Mouse (Mus musculus): ENCODE data around the gene Prr14. TPM values are rescaled to one million over a fixed set of nuclear protein-coding genes. Genes with fewer than 3 reads are reported as not detected.
"Not testable (repeated sequence)": the region's sequence is repeated elsewhere in the genome, so short reads cannot be mapped to it uniquely, and the experiment has no call there.

Prr14 gene
- 41.8 and 44.3 TPM in 2 replicates for polyA plus RNA-seq (2014; fragmentation: Nextera tagmentation; extraction: Ambion mirVana)

GRCm38 (mm10) chr7:127459311-127459710, at the start of gene Prr14:
Prr14 (plus strand) TSS chr7:127459611.
- H3K4me2 ChIP-seq (ENCODE audit: low read length); H3K27ac ChIP-seq (replicated peaks; ENCODE audit: low read depth, low read length); H3K9ac ChIP-seq (replicated peaks; ENCODE audit: low read length); ATAC-seq (ENCODE audit: low FRiP score, low TSS enrichment); H3K27me3 ChIP-seq (ENCODE audit: control insufficient read depth, insufficient read depth, low read length); DNase-seq; H3K9me3 ChIP-seq (ENCODE audit: control insufficient read depth, low read length); H3K4me1 ChIP-seq (ENCODE audit: control insufficient read depth, insufficient read depth, low read length); H3K4me3 ChIP-seq (replicated peaks; ENCODE audit: low read depth, low read length): not testable (repeated sequence)
- 98% methylated on average over 7 of the region's 8 CpGs for WGBS
- peaks cover 41% of the 10 kb centered on the region for H3K36me3 ChIP-seq (ENCODE audit: control insufficient read depth, insufficient read depth, low read length)

- Histone ChIP-seq H3K27me3 (ENCODE audit: control insufficient read depth, insufficient read depth, low read length) (no peaks in the 10 kb centered on the region), H3K27ac (replicated peaks; ENCODE audit: low read depth, low read length) (no peak overlapping the region), H3K36me3 (ENCODE audit: control insufficient read depth, insufficient read depth, low read length) (no peaks in the 10 kb centered on the region), H3K4me1 (ENCODE audit: control insufficient read depth, insufficient read depth, low read length) (no peaks in the 10 kb centered on the region), H3K9me3 (ENCODE audit: control insufficient read depth, low read length) (no peaks in the 10 kb centered on the region), H3K9ac (replicated peaks; ENCODE audit: low read length) (no peak overlapping the region), H3K4me3 (replicated peaks; ENCODE audit: low read depth, low read length) (no peak overlapping the region), H3K4me2 (ENCODE audit: low read length) (no peak overlapping the region)
- WGBS = 81% methylated on average over 2 of the region's 2 CpGs
- no peak for DNase-seq
- ATAC-seq (ENCODE audit: low FRiP score, low TSS enrichment) = no peak
These were observed 48.0 kb upstream of the Prr14 start for GRCm38 (mm10) chr7:127411418-127411817.

DNA sequence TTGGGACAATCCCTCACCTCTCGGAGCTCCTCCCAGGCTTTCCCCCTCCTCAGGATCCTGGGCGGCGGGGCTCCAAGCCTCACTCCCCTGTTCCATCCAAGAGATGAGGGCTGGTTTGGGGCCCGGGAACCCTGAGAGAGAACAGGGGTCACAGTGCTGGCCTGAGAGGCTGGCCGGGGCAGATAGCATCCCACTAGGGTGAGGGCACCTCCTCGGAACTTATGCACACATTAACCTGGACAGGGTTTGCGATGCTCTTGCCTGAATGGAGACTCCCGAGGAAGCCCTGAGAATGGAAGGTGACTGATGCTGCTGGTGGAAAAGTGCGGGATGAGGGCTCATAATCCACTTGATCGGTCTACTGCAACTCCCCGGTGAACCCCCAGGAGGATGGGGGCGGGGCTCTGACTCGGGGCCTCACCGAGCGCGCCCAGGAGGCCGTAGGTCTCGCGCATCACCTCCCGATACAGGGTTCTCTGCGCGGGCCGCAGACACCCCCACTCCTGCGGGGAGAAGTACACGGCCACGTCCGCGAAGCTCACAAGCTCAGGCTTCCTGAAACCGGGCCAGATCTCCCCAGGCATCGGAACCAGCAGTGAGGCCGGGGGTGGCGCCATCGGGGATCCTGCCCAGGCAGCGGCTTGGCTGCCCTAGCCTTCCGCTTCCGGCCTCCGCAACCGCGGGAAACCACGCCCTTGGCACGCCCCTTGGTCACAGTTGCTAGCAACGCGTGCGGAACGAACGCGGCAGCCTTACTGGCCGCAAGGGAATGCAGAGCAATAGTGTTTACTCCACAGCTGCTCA, 37.8 kb upstream of the Prr14 start, which contains the start of gene Zfp688:
Gene Zfp688 (minus strand): TSS at position 681 of the 804 bp plus-strand sequence.
- peaks cover 6% of the 10 kb centered on the region for H3K4me1 ChIP-seq (ENCODE audit: control insufficient read depth, insufficient read depth, low read length)
- H3K4me2 ChIP-seq (ENCODE audit: low read length) = peak within 1 kb of the TSS; percentile 90
- DNase-seq (peak; percentile 95), ATAC-seq (ENCODE audit: low FRiP score, low TSS enrichment) (peak; percentile 89)
- peak within 1 kb of the TSS; percentile 83 for H3K4me3 ChIP-seq (replicated peaks; ENCODE audit: low read depth, low read length)
- no peaks in the 10 kb centered on the region for H3K9me3 ChIP-seq (ENCODE audit: control insufficient read depth, low read length)
- under 1% methylated on average over 48 of the region's 48 CpGs for WGBS
- H3K27me3 ChIP-seq (ENCODE audit: control insufficient read depth, insufficient read depth, low read length) = 0 out of 2 replicates have a peak, but pooled peaks cover 3% of the 10 kb centered on the region
- H3K9ac ChIP-seq (replicated peaks; ENCODE audit: low read length) = peak within 1 kb of the TSS; percentile 88
- H3K36me3 ChIP-seq (ENCODE audit: control insufficient read depth, insufficient read depth, low read length) = peaks cover 18% of the 10 kb centered on the region
- H3K27ac ChIP-seq (replicated peaks; ENCODE audit: low read depth, low read length) = peak within 1 kb of the TSS; percentile 81

DNA sequence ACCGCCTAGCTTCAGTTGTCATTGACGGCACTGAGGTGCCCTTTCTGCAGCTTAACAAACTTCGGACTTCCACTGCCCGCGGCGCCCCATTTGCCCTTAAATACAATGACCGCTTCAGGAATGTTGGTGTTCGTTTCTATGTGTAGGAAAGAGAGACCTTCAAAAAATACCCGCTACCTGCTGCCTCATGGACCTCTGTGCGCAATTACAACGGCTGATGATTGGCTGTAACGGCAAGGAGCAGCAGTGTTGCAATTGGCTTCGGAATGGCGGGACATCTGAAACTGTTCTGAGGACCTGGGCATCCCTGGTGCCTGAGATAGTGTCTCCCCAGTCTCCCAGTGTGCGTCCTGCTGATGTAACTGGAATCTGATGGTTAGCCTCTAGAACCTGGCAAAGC, 37.2 kb upstream of the Prr14 start:
- WGBS = 1% methylated on average over 15 of the region's 15 CpGs
- Histone ChIP-seq H3K27ac (replicated peaks; ENCODE audit: low read depth, low read length) (peak overlapping the region; percentile 81), H3K4me1 (ENCODE audit: control insufficient read depth, insufficient read depth, low read length) (peaks cover 6% of the 10 kb centered on the region), H3K4me2 (ENCODE audit: low read length) (peak overlapping the region; percentile 90), H3K4me3 (replicated peaks; ENCODE audit: low read depth, low read length) (peak overlapping the region; percentile 83), H3K36me3 (ENCODE audit: control insufficient read depth, insufficient read depth, low read length) (peaks cover 18% of the 10 kb centered on the region), H3K27me3 (ENCODE audit: control insufficient read depth, insufficient read depth, low read length) (0 out of 2 replicates have a peak, but pooled peaks cover 3% of the 10 kb centered on the region), H3K9ac (replicated peaks; ENCODE audit: low read length) (peak overlapping the region; percentile 88; the same call in 1 of the 2 replicates), H3K9me3 (ENCODE audit: control insufficient read depth, low read length) (no peaks in the 10 kb centered on the region)
- DNase-seq (peak; percentile 77), ATAC-seq (ENCODE audit: low FRiP score, low TSS enrichment) (peak; percentile 77)

DNA sequence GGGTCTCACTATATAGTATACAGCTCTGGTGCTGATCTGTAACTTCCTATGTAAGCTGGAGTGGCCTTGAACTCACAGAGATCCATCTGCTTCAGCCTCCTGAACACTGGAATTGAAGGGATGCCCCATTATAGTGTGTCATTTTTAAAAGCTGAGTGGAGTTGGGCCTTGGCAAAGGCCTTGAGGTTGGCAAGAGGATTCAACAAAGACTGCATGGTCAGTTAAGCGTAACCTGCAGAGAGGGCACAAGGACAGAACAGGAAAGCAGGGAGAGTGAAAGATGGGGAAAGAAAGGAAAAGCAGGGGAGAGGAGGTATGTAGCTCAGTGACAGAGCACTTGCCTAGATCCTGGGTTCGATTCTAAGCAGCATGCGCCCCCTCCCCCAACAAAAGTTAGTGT, 34.1 kb upstream of the Prr14 start:
- Histone ChIP-seq H3K4me1 (ENCODE audit: control insufficient read depth, insufficient read depth, low read length) (peaks cover 6% of the 10 kb centered on the region), H3K4me3 (replicated peaks; ENCODE audit: low read depth, low read length) (no peak overlapping the region), H3K27me3 (ENCODE audit: control insufficient read depth, insufficient read depth, low read length) (0 out of 2 replicates have a peak, but pooled peaks cover 3% of the 10 kb centered on the region), H3K9ac (replicated peaks; ENCODE audit: low read length) (no peak overlapping the region), H3K9me3 (ENCODE audit: control insufficient read depth, low read length) (no peaks in the 10 kb centered on the region), H3K27ac (replicated peaks; ENCODE audit: low read depth, low read length) (no peak overlapping the region), H3K4me2 (ENCODE audit: low read length) (no peak overlapping the region), H3K36me3 (ENCODE audit: control insufficient read depth, insufficient read depth, low read length) (no peaks in the 10 kb centered on the region)
- ATAC-seq (ENCODE audit: low FRiP score, low TSS enrichment) = no peak
- 87% methylated on average over 3 of the region's 3 CpGs for WGBS
- DNase-seq = no peak

GRCm38 (mm10) chr7:127425911-127426310, 33.5 kb upstream of the Prr14 start:
- ATAC-seq (ENCODE audit: low FRiP score, low TSS enrichment) (no peak), DNase-seq (no peak)
- Histone ChIP-seq H3K4me1 (ENCODE audit: control insufficient read depth, insufficient read depth, low read length) (peaks cover 5% of the 10 kb centered on the region), H3K27me3 (ENCODE audit: control insufficient read depth, insufficient read depth, low read length) (0 out of 2 replicates have a peak, but pooled peaks cover 3% of the 10 kb centered on the region), H3K9me3 (ENCODE audit: control insufficient read depth, low read length) (no peaks in the 10 kb centered on the region), H3K4me2 (ENCODE audit: low read length) (no peak overlapping the region), H3K27ac (replicated peaks; ENCODE audit: low read depth, low read length) (no peak overlapping the region), H3K9ac (replicated peaks; ENCODE audit: low read length) (no peak overlapping the region), H3K4me3 (replicated peaks; ENCODE audit: low read depth, low read length) (no peak overlapping the region), H3K36me3 (ENCODE audit: control insufficient read depth, insufficient read depth, low read length) (no peaks in the 10 kb centered on the region)
- WGBS = 92% methylated on average over 2 of the region's 2 CpGs

DNA sequence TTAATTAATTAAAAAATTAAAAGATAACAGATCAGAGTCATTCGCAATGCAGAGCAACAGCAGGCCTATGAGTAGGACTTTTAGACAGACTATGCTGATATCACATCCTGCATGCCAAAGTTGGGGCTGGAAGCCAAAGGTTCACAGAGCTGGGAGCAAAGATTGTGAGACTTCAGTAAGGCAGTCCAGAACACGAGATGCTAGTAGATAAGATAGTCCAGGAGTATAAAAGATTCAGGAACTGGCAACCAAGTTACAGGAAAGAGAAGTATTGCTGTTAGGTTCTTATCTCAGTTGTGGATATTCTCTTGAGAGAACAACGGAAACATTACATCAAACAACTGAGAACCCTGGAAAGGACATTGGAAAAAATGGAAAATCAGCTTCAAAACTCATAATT, 33.1 kb upstream of the Prr14 start:
- no peak for ATAC-seq (ENCODE audit: low FRiP score, low TSS enrichment)
- Histone ChIP-seq H3K9me3 (ENCODE audit: control insufficient read depth, low read length) (no peaks in the 10 kb centered on the region), H3K4me2 (ENCODE audit: low read length) (no peak overlapping the region), H3K4me3 (replicated peaks; ENCODE audit: low read depth, low read length) (no peak overlapping the region), H3K36me3 (ENCODE audit: control insufficient read depth, insufficient read depth, low read length) (no peaks in the 10 kb centered on the region), H3K9ac (replicated peaks; ENCODE audit: low read length) (no peak overlapping the region), H3K27ac (replicated peaks; ENCODE audit: low read depth, low read length) (no peak overlapping the region), H3K4me1 (ENCODE audit: control insufficient read depth, insufficient read depth, low read length) (peaks cover under 1% of the 10 kb centered on the region), H3K27me3 (ENCODE audit: control insufficient read depth, insufficient read depth, low read length) (0 out of 2 replicates have a peak, but pooled peaks cover 3% of the 10 kb centered on the region)
- no peak for DNase-seq
- 75% methylated on average over 3 of the region's 3 CpGs for WGBS

DNA sequence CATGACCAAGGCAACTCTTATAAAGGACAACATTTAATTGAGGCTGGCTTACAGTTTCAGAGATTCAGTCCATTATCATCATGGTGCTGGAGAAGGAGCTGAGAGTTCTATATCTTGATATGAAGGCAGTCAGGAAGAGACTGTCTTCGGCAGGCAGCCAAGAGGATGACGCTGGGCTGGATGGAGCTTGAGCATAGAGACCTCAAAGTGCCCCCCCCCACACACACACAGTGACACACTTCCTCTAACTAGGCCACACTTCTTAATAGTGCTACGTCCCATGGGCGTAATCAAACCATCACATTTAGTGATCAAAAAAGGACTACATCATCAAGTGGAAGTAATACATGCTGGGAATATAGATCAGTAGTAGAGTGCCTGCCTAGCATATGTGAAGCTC, 24.2 kb upstream of the Prr14 start:
- Histone ChIP-seq H3K27me3 (ENCODE audit: control insufficient read depth, insufficient read depth, low read length) (no peaks in the 10 kb centered on the region), H3K36me3 (ENCODE audit: control insufficient read depth, insufficient read depth, low read length) (no peaks in the 10 kb centered on the region), H3K9me3 (ENCODE audit: control insufficient read depth, low read length) (peaks cover 5% of the 10 kb centered on the region; the same call in 1 of the 2 replicates), H3K4me2 (ENCODE audit: low read length) (no peak overlapping the region), H3K27ac (replicated peaks; ENCODE audit: low read depth, low read length) (no peak overlapping the region), H3K4me1 (ENCODE audit: control insufficient read depth, insufficient read depth, low read length) (no peaks in the 10 kb centered on the region), H3K4me3 (replicated peaks; ENCODE audit: low read depth, low read length) (no peak overlapping the region), H3K9ac (replicated peaks; ENCODE audit: low read length) (no peak overlapping the region)
- WGBS = 94% methylated on average over 4 of the region's 4 CpGs
- DNase-seq = no peak
- no peak for ATAC-seq (ENCODE audit: low FRiP score, low TSS enrichment)

DNA sequence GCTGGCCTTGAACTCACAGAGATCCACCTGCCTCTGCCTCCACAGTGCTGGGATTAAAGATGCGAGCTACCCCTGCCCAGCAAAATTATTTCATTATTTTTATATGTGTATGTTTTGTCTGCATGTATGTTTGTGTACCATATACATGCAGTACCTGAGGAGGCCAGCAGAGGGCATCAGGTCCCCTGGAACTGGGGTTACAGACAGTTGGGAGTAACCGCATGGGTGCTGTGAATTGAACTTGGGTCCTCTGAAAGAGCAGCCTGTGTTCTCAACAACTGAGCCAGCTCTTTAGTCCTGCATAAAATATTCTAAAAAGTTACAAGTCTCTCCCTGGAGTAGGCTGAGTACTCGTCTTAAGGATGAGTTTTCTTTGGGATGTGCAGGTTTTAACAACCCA, 21.7 kb upstream of the Prr14 start:
- ATAC-seq (ENCODE audit: low FRiP score, low TSS enrichment) (no peak), DNase-seq (no peak)
- 84% methylated on average over 3 of the region's 3 CpGs for WGBS
- no peaks in the 10 kb centered on the region for H3K27me3 ChIP-seq (ENCODE audit: control insufficient read depth, insufficient read depth, low read length)
- no peak overlapping the region for H3K4me2 ChIP-seq (ENCODE audit: low read length)
- peaks cover 5% of the 10 kb centered on the region; the same call in 1 of the 2 replicates for H3K9me3 ChIP-seq (ENCODE audit: control insufficient read depth, low read length)
- no peaks in the 10 kb centered on the region for H3K4me1 ChIP-seq (ENCODE audit: control insufficient read depth, insufficient read depth, low read length)
- no peak overlapping the region for H3K27ac ChIP-seq (replicated peaks; ENCODE audit: low read depth, low read length)
- H3K36me3 ChIP-seq (ENCODE audit: control insufficient read depth, insufficient read depth, low read length) = peaks cover 11% of the 10 kb centered on the region
- H3K9ac ChIP-seq (replicated peaks; ENCODE audit: low read length) = no peak overlapping the region
- no peak overlapping the region for H3K4me3 ChIP-seq (replicated peaks; ENCODE audit: low read depth, low read length)

Data from midbrain, embryonic 14.5 days (tissue).